Mouse (Mus musculus) limb, embryonic 10.5 days (tissue): ENCODE measurements around the gene Smarcc2. TPM values are rescaled to one million over a fixed set of nuclear protein-coding genes. Genes with fewer than 3 reads are reported as not detected.

Source experiments
- DNase-seq: peaks from one replicate; pipeline ENCODE4 v3.0.0-alpha.2; 2017; ENCODE audit warnings: low spot score
- H3K27ac ChIP-seq: fragments of 300-500 bp; sonication (generic); 2 replicates; pipeline ENCODE4 v1.5.1; 2016; ENCODE audit warnings: mild to moderate bottlenecking
- H3K27me3 ChIP-seq: fragments of 300-500 bp; sonication (generic); 2 replicates; pipeline ENCODE4 v1.6.1; 2016; ENCODE audit warnings: low read depth, mild to moderate bottlenecking; ENCODE audit not compliant: poor library complexity, severe bottlenecking
- H3K36me3 ChIP-seq: fragments of 300-500 bp; sonication (generic); 2 replicates; pipeline ENCODE4 v1.6.1; 2016; ENCODE audit warnings: mild to moderate bottlenecking, moderate library complexity
- H3K4me1 ChIP-seq: fragments of 300-500 bp; sonication (generic); 2 replicates; pipeline ENCODE4 v1.6.1; 2016
- H3K4me3 ChIP-seq: fragments of 300-500 bp; sonication (generic); 2 replicates; pipeline ENCODE4 v1.5.1; 2016; ENCODE audit warnings: mild to moderate bottlenecking, moderate library complexity
- H3K9me3 ChIP-seq: fragments of 300-500 bp; sonication (generic); replicated peaks from 2 replicates; pipeline ENCODE4 v1.6.1; 2016; ENCODE audit warnings: mild to moderate bottlenecking
- WGBS: fragments of 180-500 bp; shearing (Covaris S2); methylation state at CpG from one replicate; pipeline ENCODE4 v1.1.7; 2016; 5-methylcytosine and 5-hydroxymethylcytosine counted together
- microRNA-seq: library from miRNA; unstranded; fragments of <30 nt; microRNA quantifications from one replicate; pipeline ENCODE4, GENCODE M21; 2017
- polyA plus RNA-seq: library from polyadenylated mRNA; unstranded; fragments of >200 nt; fragmentation: Nextera tagmentation; extraction: Ambion mirVana; gene quantifications from 2 replicates; pipeline ENCODE4 v1.2.1, GENCODE M21; 2016

The Smarcc2 gene
- polyA plus RNA-seq, 1 experiment from 2014 or later: 91.3 TPM

GRCm38 (mm10) chr10:128535624-128536265 is 76.7 kb downstream of the Smarcc2 start:
- Histone ChIP-seq H3K27me3 (no peaks in the 10 kb centered on the region), H3K4me1 (no peaks in the 10 kb centered on the region; the same call in 1 of the 2 replicates), H3K27ac (0 out of 2 replicates have a peak overlapping the region, but pooled peaks have one; percentile 15), H3K4me3 (peak overlapping the region; percentile 6), H3K9me3 (no peaks in the 10 kb centered on the region), H3K36me3 (no peaks in the 10 kb centered on the region)
- 79% methylated on average over 4 of the region's 4 CpGs for WGBS
- no peak for DNase-seq

- H3K27ac ChIP-seq: peak overlapping the region; percentile 15; the same call in 1 of the 2 replicates
- 16% methylated on average over 18 of the region's 18 CpGs for WGBS
- peak overlapping the region; percentile 6 for H3K4me3 ChIP-seq
- no peaks in the 10 kb centered on the region; the same call in 1 of the 2 replicates for H3K4me1 ChIP-seq
- peaks cover 5% of the 10 kb centered on the region for H3K36me3 ChIP-seq
- DNase-seq: peak; percentile 90
- no peaks in the 10 kb centered on the region for H3K27me3 ChIP-seq
- H3K9me3 ChIP-seq: no peaks in the 10 kb centered on the region
Observed at GRCm38 (mm10) chr10:128536266-128536940, 77.4 kb downstream of the Smarcc2 start.

DNA sequence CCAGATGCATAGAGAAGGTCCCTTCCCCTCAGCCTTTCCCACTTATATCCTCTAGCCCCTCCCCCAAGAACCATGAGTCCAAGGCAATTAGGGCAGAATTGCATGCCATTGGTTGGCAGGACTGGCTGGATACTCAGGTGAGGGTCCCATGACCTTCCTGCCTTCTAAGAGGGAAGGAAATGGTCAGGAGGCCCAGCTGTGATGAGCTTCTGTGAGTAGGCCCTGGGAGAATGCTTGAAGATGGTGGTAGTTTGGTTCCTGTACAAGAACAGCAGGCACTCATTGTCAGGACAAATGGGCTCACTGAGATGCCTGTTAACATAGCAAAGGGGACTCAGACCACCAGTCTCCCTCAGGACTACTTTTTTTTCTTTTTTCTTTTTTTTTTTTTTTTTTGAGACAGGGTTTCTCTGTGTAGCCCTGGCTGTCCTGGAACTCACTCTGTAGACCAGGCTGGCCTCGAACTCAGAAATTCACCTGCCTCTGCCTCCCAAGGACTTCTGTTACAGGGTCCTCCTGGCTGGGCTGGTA is 79.4 kb downstream of the Smarcc2 start:
- DNase-seq: no peak
- 84% methylated on average over 1 of the region's 1 CpGs for WGBS
- Histone ChIP-seq H3K36me3 (peaks cover 25% of the 10 kb centered on the region), H3K9me3 (no peaks in the 10 kb centered on the region), H3K27ac (no peak overlapping the region), H3K4me1 (no peaks in the 10 kb centered on the region; the same call in 1 of the 2 replicates), H3K4me3 (no peak overlapping the region), H3K27me3 (no peaks in the 10 kb centered on the region)

Small RNA genes within 50 kb of the gene (microRNA-seq; reads per million reads assigned to microRNA genes)
- gene Mir6916 (not detected), gene Mir8105 (1.8 reads per million)

Other genes starting within 250 kb of the Smarcc2 start
- 33.3 and 34.4 TPM in 2 replicates for gene Spryd4, start 247.4 kb upstream of the Smarcc2 start, polyA plus RNA-seq
- 0.08 and 0.33 TPM in 2 replicates for gene Mip, start 233.4 kb upstream of the Smarcc2 start, polyA plus RNA-seq
- gene Timeless, start 227.2 kb upstream of the Smarcc2 start, polyA plus RNA-seq: 127 and 135 TPM in 2 replicates
- gene Apon, start 205.2 kb upstream of the Smarcc2 start, polyA plus RNA-seq: 0.87 and 0.90 TPM in 2 replicates
- not detected in 2 replicates for gene Apof, start 190.6 kb upstream of the Smarcc2 start, polyA plus RNA-seq
- gene Stat2, start 188.7 kb upstream of the Smarcc2 start, polyA plus RNA-seq: 9.3 and 11.5 TPM in 2 replicates
- gene Il23a, start 160.5 kb upstream of the Smarcc2 start, polyA plus RNA-seq: not detected in 2 replicates
- 37.2 and 41.8 TPM in 2 replicates for gene Pan2, start 155.9 kb upstream of the Smarcc2 start, polyA plus RNA-seq
- gene Cnpy2, start 136.8 kb upstream of the Smarcc2 start, polyA plus RNA-seq: 313 and 334 TPM in 2 replicates
- gene Cs, start 121.5 kb upstream of the Smarcc2 start, polyA plus RNA-seq: 248 and 251 TPM in 2 replicates
- 5.6 and 9.1 TPM in 2 replicates for gene Coq10a, start 90.3 kb upstream of the Smarcc2 start, polyA plus RNA-seq
- gene Ankrd52, start 82.1 kb upstream of the Smarcc2 start, polyA plus RNA-seq: 15.9 and 16.5 TPM in 2 replicates
- 0.21 TPM in 1 of 2 replicates, not detected in the other for gene Slc39a5, start 58.0 kb upstream of the Smarcc2 start, polyA plus RNA-seq
- 98.7 and 133 TPM in 2 replicates for gene Nabp2, start 47.8 kb upstream of the Smarcc2 start, polyA plus RNA-seq
- 41.9 and 43.6 TPM in 2 replicates for gene Rnf41, start 47.6 kb upstream of the Smarcc2 start, polyA plus RNA-seq
- gene Myl6, start 34.9 kb downstream of the Smarcc2 start, polyA plus RNA-seq: 685 and 729 TPM in 2 replicates
- 1.6 and 3.3 TPM in 2 replicates for gene Myl6b, start 39.4 kb downstream of the Smarcc2 start, polyA plus RNA-seq
- 7.0 and 8.4 TPM in 2 replicates for gene Esyt1, start 66.6 kb downstream of the Smarcc2 start, polyA plus RNA-seq
- gene Zc3h10, start 88.5 kb downstream of the Smarcc2 start, polyA plus RNA-seq: 14.5 and 15.4 TPM in 2 replicates
- gene Rpl41, start 90.1 kb downstream of the Smarcc2 start, polyA plus RNA-seq: 3,499 and 3,829 TPM in 2 replicates
- 267 and 322 TPM in 2 replicates for gene Pa2g4, start 106.7 kb downstream of the Smarcc2 start, polyA plus RNA-seq
- gene Erbb3, start 130.4 kb downstream of the Smarcc2 start, polyA plus RNA-seq: 3.2 and 5.3 TPM in 2 replicates
- gene Rps26, start 167.5 kb downstream of the Smarcc2 start, polyA plus RNA-seq: 592 and 676 TPM in 2 replicates
- gene Ikzf4, start 186.7 kb downstream of the Smarcc2 start, polyA plus RNA-seq: 2.4 and 2.9 TPM in 2 replicates
- gene Suox, start 214.8 kb downstream of the Smarcc2 start, polyA plus RNA-seq: 11.3 and 12.5 TPM in 2 replicates
- gene Rab5b, start 237.0 kb downstream of the Smarcc2 start, polyA plus RNA-seq: 54.0 and 68.0 TPM in 2 replicates
- 0.25 and 0.55 TPM in 2 replicates for gene Pmel, start 244.9 kb downstream of the Smarcc2 start, polyA plus RNA-seq
- gene Cdk2, start 245.8 kb downstream of the Smarcc2 start, polyA plus RNA-seq: 136 and 150 TPM in 2 replicates